Mouse (Mus musculus): ENCODE data around the gene Gm47955.
"Not testable (repeated sequence)": the region's sequence is repeated elsewhere in the genome, so short reads cannot be mapped to it uniquely, and the experiment has no call there.

Gm47955 gene

GRCm38 (mm10) chr1:82991596-82991995 lies 31.5 kb downstream of the Gm47955 start:
- DNase-seq (ENCODE audit: inconsistent age in 2 of 2, low spot score in 1 of 2): no peak

- no peak for DNase-seq (ENCODE audit: inconsistent age in 2 of 2, low spot score in 1 of 2)
Measured at GRCm38 (mm10) chr1:82992093-82992492, 32.0 kb downstream of the Gm47955 start.

GRCm38 (mm10) chr1:82993947-82994346 lies 33.9 kb downstream of the Gm47955 start:
- no peak for DNase-seq (ENCODE audit: inconsistent age in 2 of 2, low spot score in 1 of 2)

DNA sequence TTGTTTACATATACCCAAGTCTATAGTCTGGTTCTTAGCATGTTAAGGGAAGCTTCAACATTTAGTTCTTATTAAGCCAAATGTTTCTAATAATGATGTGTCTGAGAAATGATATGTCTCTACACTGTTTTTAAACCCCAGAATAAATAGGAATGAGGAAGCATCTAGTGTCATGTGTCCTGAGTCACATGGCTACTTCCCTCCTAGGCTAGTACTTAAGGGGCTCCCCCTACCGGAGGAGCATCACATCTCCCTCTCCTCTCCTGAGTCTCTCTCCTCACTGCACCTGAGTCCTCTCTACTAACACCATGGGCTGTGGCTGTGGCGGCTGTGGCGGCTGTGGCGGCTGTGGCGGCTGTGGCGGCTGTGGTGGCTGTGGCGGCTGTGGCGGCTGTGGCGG lies 40.2 kb downstream of the Gm47955 start, which contains the start of gene Gm47959:
Gene Gm47959, plus strand, starts transcription at position 243 of the 400 bp plus-strand sequence.
- DNase-seq (ENCODE audit: inconsistent age in 2 of 2, low spot score in 1 of 2): not testable (repeated sequence)

- DNase-seq (ENCODE audit: inconsistent age in 2 of 2, low spot score in 1 of 2): no peak
Measured at GRCm38 (mm10) chr1:83006218-83007179, 46.4 kb downstream of the Gm47955 start.

DNA sequence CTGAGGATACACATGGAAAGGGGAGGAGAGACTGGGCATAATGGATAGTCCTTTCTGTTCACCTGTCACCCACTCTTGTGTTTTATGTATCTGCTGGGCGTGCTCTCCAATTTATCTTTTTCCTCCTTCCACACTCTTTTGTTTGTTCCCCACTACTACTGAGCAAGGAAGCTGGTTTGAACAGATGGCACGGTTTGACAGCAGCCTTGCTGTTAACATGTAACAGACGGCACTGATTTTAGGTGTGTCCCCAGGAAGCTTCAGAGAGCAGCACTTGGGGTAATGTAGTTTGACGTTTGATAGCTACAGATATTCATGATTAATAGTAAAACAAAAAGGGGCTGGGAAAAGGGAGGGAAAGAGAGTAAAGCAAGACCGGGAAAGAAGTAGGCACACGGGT lies 47.4 kb downstream of the Gm47955 start:
- no peak for DNase-seq (ENCODE audit: inconsistent age in 2 of 2, low spot score in 1 of 2)
